Mouse (Mus musculus): ENCODE data around the gene Rps6ka5.

The Rps6ka5 gene

DNA sequence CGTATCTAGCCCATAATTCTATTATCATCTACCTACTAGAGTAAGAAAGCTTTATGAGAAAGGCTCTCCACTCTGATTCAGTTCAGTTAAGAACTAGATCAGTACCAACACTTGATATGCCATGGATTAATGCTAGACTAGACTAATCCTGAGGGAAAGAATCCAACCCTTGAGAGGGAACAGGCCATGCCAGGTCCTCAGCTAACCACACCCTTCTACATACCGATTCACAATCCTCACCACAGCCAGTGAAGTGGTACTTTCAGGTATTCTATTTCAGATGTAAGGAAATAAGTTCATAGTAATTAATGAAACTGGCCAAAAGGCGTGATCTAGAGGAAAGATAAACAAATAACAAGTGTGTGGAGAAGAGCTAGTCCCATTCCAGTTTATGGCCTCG, 70.8 kb downstream of the Rps6ka5 start:
- no peak for DNase-seq (ENCODE audit: low spot score in 2 of 2)

DNA sequence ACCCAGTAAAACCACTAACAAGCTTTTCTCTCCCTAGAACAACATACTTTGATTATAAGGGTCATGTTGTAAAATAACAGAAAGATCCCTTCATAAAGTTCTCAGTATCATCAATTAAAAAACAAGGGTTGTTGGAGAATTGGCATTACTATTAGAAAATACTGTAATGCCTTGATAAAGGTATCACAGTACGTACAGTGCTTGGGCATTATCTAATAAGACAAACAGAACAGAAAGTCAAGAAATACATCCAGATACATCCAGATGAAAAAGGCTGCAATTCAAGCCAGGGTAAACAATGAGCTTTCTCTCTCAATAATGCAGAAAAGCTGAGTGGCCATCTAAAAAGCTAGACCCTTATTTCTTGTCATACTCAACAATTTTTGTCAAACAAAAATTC, 84.8 kb downstream of the Rps6ka5 start:
- DNase-seq (ENCODE audit: low spot score in 2 of 2): no peak

DNA sequence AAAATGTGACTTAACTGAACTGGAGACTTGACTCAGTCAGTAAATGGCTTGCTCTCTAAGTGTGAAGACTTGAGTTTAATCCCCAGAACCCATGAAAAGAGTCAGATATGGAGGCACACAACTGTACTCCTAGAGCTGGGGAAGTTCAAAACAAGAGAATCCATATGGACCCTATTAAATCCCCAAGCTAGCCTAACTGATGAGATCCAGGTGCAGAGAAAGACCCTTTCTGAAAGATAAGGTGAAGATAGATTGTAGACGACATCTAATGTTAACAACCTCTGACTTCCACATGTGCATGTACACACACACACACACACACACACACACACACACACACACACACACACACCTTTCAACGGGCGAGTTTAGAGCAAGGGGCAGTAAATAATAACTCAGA, 86.1 kb downstream of the Rps6ka5 start:
- no peak for DNase-seq (ENCODE audit: low spot score in 2 of 2)

DNA sequence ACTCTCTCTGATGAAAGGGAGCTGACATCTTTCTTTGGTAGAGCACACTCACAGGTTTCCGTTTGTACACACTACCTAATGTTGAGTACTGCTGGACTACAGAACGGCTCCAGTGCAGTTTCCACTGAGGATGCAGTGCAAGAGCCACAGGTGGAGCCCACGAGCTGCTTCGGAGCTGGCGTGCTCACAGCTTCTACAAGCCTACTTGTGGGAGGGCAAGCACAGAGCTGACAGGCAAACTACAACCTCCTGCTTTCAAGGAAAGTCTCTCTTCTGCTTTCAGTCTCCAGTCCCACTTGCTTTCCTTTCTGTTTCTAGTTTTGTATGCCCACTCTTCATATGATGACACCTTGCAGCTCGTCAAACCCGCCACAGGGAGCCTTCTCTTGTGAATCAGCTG, 87.1 kb downstream of the Rps6ka5 start:
- DNase-seq (ENCODE audit: low spot score in 2 of 2): peak; percentile 72 to 73

DNA sequence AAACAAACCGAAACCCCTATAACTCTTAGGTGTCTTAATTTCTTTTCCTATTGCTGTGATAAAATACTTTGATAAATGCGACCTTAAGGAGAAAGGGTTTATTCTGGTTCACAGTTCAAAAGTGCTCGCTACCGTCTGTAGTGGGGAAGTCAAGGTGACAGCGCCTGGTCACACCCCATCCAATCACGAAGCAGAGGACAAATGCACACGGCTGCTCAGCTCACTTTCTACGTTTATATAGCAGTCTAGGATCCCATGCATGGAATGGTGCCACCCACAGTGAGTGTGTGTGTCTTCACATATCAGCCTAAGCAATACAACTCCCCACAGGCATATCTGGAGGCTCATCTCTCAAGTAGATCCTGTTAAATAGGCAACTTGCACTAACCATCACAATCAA, 88.9 kb downstream of the Rps6ka5 start:
- no peak for DNase-seq (ENCODE audit: low spot score in 2 of 2)

DNA sequence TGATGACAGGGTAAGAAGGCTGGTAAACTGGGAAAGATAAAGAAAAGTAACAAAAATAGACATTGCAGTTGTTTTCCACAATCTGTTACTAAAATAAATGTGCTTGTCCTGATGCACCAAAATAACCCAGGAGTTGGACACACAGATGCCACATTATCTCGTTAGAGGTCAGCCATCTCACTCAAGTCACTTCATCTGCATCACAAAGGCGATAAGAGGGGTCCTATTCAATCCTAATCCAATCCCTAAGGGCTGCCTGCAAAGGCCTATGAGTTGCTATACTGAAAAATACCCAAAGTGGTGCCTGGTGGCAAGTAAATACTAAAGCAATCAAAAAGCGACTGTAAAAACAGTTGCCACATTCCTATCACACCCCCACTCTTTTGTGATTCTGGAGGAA, 90.0 kb downstream of the Rps6ka5 start:
- DNase-seq (ENCODE audit: low spot score in 2 of 2): no peak

DNA sequence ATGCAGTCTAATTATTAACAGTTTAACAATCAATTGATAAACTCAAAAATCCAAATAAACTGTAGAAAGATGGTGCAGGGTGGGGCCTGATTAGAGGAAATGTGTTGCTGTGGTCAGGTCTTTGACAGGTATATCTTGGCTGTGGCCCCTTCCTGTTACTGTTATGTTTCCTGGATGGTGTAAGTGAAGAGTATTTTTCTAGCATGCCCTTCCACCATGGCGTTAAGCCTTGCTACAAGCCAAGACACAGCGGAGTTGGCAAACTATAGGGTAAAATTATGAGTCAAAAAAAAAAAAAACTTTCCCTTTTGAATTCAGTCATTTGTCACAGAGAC, 90.5 kb downstream of the Rps6ka5 start:
- no peak for DNase-seq (ENCODE audit: low spot score in 2 of 2)

DNA sequence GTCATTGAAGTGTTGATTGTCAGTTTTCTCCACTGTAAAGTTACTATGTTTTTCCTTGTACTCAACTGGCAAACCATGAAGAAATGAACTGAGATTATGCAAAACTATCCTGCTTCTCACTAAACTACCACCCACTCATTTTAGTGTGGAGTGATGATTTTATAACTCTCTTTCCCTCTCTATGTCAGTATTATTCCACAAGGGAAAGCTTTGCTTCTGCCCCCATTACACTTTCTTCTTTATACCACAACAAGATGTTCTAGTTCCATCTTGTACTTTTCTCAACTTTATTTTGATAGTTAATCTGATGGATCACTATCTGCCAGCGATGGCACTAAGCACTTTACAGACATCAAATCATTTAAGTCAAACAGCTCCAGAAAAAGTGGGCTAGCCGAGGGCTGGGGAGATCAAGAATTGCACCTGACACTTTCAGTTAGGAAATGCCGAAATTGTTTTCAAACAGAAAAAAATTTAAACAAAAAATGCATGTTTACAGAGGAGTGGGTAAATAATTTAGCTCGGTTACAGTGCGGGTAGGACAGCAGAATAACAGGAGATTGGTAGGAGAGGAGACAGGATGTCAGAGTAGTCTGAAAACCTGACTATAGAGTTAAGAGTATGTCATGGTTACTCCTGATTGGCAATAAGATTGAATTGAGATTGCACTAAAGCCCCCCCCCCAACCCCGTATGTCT, 91.0 kb downstream of the Rps6ka5 start:
- DNase-seq (ENCODE audit: low spot score in 2 of 2): no peak

DNA sequence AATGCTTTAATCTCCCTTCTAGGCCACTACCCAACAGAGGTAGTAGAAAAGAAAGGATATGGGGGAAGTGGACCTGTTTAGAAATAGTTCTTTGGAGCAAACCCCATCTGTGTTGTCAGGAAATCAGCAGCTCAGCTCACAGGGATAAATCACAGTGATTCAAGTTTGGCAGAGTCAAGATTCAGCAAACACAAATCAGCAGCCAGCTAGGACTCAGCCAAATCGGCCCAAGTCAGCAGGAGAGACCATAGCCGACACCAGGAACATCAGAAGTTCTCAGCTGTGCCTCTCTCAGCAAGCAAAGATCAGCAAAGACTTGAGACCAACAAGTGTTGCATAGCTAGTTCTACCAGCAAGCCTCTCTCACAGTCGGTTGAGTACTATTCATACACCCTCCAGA, 93.6 kb downstream of the Rps6ka5 start:
- no peak for DNase-seq (ENCODE audit: low spot score in 2 of 2)

DNA sequence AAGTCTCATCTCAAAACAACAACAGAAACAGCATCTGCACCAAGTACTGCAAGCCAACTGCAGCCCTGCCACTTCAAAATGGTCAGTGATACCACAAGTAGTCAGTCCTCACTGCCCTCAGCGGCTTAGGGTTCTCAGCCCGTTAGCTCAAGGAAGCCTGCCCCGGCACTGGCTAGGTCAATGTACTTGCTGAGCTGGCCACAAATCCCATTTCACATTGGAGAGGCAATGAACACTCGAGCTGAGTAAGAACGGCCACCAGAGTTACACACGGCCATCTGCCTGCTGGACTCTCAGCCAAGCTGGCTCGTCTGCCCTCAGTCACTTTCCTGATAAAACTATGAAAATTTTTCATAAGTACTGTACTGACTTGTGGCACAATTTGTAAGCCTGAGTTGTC, 95.5 kb downstream of the Rps6ka5 start:
- DNase-seq (ENCODE audit: low spot score in 2 of 2): no peak

DNA sequence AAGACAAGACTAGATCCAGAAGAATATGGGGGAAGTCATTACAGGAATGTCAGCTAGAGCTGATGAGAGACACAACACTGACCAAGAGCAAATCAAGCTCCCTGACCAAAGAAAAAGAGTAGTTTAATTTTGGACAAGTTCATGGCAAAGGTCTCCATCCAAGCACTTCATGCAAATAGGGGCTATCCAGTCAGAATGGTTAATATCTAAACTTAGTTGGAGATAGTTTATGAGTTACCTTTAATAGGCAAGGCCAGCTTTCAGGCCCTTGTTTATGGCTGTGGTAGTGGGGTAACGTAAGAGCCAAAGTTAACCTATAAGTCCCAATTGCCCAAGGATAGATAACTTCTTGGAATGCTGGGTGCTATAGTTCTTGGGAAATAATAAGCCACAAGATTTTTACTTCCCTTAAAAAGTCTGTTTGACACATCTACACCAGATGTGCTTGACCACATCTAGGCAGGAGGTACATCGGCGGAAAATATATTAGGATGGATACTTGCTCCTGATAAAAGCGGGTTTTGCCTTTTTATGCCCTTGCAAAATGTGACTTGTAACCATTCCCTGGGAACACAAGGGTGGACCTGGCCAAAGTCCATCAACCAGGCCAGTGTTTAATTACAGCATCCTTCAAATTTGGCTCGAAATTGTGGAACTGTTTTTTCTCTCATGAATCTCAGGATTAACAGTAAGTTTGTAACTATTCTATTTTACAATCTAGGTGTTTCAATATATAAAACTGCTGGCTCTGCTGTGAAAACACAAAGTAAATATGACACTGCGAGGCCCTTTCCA, 97.5 kb downstream of the Rps6ka5 start:
- DNase-seq (ENCODE audit: low spot score in 2 of 2): no peak

DNA sequence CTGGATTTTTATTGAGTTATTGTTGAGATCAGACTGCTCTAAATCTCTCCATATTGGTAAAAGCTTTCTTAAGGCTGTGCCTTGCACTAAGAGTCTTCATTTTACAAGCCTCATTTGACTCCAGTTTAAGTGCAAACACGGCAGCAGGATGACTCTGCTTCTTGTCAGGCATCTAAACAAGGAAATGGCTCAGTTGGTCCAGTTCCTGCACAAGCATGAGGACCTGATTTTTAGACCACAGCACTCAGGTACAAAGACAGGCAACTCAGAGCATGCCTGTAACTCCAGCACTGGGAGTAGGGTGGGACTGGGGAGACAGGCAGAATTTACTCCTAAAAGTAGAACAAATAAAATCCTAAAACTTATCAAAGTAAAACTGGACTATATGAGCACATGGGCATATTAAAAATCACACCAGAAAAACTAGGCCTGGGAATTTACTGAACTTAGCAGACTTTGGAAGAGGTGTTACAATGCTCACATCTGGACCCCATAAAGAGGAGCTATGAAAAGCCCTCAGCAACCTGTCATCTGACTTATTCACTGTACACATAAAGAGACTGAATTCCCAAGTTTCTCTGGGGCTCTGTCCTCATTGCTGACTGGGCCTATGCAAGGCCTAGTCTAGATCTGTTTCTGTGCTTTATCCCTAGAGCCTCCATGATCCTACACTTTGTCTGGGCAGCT, 99.6 kb downstream of the Rps6ka5 start:
- no peak for DNase-seq (ENCODE audit: low spot score in 2 of 2)

DNA sequence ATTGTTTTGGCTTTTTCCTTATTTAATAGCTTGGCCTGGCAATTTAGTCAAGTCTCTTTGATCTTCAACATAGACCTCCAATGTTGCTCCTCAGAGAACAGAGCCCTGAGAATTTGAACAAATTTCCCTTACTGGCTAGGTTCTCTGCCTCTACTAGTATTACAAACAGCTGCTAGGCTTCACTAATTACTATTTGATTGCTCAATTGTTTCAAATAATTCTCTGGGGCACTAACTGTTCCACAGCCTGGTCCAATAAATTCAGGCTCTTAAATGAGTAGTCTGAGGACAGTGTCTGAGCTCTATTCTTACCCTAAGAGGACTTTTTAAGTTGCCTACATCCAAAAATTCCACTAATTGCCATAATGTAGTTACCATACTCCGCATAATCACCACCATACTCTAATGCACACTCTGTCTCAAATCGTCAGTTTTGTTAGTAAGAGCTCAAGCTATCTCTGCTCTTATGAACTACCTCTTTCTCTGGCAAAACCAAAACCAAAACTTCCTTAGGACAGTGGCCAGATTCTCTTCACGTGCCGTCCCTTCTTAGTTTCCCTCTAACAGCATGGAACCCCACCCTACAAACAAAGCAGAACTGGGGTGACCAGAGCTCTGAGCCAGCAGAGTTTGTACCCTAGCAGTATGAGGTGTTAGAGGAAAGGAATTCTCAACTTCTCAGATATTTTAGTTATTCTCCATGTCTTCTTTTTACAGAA, 100.4 kb downstream of the Rps6ka5 start:
- no peak for DNase-seq (ENCODE audit: low spot score in 2 of 2)

DNA sequence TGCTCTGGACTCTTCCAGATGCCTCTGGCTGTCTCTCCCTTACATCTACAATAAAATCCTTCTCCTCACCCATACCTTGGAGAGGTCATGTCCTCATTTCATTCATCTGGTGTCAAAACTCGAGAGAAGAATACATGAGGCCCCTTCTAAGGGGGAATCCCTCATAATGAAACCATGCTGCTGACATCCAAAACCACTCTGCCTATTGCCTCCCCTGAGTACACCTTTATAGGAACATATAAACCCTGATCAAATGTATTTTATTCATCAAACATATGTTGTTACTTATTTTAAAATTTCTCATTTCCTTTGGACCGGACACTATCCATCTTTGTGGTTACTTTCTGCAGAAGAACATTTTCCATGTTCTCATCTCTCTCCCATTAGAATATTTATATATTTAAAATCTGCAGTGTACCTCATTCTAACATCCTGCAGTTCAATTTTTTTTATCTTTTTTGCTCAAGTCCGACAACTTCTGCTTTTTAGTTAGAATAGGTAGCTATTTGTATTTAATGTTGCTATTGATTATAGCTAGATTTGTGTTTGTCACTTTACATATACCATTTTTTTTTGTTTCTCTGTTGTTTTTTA, 101.8 kb downstream of the Rps6ka5 start:
- DNase-seq (ENCODE audit: low spot score in 2 of 2): no peak

DNA sequence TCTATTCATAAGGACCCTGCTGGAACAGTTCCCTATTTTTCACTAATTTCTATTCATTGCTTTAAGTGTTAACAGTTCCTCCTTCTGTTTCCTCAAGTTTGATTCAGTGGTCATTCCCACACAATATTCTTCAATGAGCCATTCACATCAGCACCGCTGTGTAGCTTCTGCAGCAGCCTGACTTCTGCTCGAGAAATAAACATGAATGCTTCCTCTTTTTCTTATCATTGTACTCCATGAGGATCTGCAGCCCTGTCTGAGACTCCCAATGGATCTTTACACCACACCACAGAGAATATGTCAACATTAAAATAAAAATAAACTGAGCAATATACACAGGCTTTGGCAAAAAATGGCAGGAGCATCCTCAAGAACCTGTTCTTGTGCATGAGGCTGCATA, 111.5 kb downstream of the Rps6ka5 start:
- DNase-seq (ENCODE audit: low spot score in 2 of 2): no peak

DNA sequence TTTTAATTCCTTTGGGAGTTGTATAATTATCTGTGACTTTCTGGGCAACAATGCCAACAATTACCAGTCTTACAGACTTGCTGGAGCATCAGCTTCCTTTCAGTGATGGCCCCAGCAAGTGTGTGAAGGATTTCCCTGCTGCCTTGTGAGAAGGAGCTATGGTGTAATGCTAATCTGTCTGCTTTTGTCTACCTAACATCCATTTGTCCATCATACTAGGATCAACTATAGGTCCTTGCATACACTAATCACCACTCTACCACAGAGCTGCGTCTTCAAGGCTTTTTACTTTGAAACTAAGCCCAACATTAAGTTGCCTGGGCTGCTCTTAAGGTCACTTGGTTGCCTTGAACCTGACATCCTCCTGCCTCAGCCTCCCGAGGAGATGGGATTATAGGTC, 112.9 kb downstream of the Rps6ka5 start:
- DNase-seq (ENCODE audit: low spot score in 2 of 2): no peak

DNA sequence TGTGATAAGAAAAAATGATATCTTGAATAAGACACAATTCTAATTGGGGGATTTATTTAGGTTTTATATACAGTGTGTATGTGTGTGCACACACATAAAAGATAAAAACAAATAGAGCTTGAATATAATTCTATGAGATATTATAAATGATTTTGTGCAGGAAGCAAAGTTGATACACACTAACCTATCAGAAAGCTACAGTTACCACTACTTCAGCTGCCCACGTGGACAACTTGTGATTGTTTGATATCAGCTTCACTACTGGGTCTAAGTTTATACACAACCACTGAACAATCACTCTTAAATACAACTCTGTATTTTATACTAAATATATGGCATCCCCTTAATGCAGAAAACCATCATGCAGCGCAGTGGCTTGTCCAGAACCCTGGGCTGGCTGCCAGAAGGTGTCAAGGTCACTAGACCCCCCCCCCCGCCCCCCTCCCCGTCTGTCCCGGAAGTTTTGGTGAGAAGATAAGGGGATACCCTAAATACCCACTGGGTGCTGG, 113.5 kb downstream of the Rps6ka5 start:
- no peak for DNase-seq (ENCODE audit: low spot score in 2 of 2)

DNA sequence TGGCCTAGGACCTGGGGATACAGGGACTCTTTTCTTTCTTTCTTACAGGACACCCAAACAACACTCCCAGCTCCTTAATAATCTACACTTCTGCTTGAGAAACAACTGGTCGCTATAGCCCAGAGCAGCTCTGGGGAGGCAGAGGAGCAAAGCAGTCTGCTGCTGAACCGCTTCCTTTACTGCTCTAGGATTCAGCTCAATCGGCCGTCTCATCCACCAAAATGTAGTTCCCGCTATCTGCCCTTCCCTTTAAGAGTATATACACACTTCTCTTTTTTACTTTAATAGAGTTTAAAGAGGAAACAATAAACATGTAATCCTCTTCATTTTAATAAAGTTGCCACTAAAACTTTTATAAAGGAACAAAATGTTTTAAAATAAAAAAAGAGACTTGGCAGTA, 117.0 kb downstream of the Rps6ka5 start:
- no peak for DNase-seq (ENCODE audit: low spot score in 2 of 2)

DNA sequence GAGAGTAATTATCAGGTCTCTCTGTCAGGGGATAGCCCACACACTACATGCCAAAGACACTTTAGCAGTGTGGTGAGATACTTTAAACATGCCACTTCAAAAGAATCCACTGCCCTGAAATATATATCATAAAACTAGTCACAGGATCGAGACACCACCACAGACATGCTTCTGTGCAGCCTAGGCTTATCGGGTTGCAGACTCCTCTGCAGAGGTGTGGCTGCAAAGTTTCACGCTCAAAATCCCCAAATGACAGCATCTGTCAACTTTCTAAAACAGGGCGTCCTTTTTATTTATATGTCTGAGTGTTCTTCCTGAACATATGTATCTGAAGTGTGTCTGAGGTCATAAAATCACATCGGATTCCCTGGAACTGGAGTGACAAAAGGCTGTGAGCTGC, 117.7 kb downstream of the Rps6ka5 start:
- DNase-seq (ENCODE audit: low spot score in 2 of 2): no peak

DNA sequence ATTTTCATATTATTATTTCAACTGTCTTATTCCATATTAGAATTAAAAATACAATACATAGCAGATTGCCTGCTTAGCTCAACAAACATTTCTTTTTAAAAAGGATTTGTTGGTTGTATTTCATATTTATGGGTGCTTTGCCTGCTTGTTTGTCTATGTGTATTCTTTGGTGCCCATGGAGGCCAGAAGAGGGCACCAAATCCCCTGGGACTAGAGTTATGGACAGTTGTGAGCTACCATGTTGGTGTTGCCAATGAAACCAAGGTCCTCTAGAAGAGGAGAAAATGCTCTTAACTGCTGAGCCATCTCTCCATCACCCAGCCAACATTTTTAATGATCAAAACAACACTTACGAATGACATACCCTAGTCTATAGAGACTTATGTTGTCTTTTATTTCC, 120.0 kb downstream of the Rps6ka5 start:
- DNase-seq (ENCODE audit: low spot score in 2 of 2): no peak

DNA sequence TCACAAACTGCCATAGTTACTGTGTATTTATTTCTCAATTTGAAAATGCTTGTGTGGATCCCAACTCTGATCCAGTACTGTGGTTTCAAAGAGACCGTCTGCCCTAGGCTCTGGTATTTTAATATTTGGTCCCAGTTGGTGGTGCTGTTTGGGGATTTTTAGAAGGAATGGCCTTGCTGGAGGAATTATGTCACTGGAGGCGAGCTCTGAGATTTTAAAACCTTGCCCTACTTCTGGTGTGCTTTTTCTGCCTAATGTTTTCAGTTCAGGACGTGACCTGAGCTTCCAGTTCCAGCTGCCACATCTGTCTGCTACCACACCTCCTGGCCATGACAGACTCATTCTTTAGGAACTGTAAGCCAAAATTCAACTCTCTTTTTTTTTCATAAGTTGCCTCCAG, 121.2 kb downstream of the Rps6ka5 start:
- no peak for DNase-seq (ENCODE audit: low spot score in 2 of 2)

DNA sequence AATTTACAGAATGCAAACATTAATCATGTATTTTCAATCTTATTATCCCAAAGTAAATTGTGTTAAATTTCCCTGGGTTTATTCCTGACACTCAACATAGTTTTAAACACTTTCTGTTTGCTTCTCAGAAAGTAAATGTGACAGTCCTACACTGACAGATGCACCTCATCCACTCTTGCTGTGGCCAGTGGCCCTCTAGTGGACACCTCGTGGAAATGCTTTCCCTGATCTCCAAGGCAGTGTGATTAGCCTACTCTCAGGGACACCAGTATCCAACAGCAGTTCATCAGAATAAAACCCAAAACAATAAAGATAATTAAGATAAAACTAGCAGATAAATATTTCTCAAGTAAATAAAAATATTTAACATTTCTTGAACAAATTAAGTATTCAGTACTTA, 122.2 kb downstream of the Rps6ka5 start:
- DNase-seq (ENCODE audit: low spot score in 2 of 2): peak in 1 of 2 experiments; percentile 57
